Mouse (Mus musculus) brown adipose tissue, adult 24 weeks (tissue): Measurements from ENCODE around the gene Cnp. TPM values are rescaled to one million over a fixed set of nuclear protein-coding genes. Genes with fewer than 3 reads are reported as not detected.

Experiments used
- H3K27ac ChIP-seq: fragments of 200-500 bp; replicated peaks from 2 replicates; pipeline ENCODE4 v1.5.1; 2012; ENCODE audit warnings: low read depth, mild to moderate bottlenecking, low read length
- H3K4me1 ChIP-seq: fragments of 200-500 bp; 2 replicates; pipeline ENCODE4 v1.6.1; 2012; ENCODE audit warnings: low read length, mixed read lengths; ENCODE audit not compliant: control insufficient read depth, insufficient read depth, insufficient read length
- H3K4me3 ChIP-seq: fragments of 200-500 bp; 2 replicates; pipeline ENCODE4 v1.5.1; 2012; ENCODE audit warnings: low read depth, mild to moderate bottlenecking, low read length, moderate library complexity; ENCODE audit not compliant: insufficient read depth
- polyA plus RNA-seq: library from polyadenylated mRNA; stranded (reverse); fragments of >200 nt; gene quantifications from 2 replicates; pipeline ENCODE4 v1.2.4, GENCODE M21; 2012; ENCODE audit not compliant: missing spikeins, insufficient read depth, insufficient read length

Gene Cnp
- polyA plus RNA-seq, 1 experiment: 8.4 TPM

DNA sequence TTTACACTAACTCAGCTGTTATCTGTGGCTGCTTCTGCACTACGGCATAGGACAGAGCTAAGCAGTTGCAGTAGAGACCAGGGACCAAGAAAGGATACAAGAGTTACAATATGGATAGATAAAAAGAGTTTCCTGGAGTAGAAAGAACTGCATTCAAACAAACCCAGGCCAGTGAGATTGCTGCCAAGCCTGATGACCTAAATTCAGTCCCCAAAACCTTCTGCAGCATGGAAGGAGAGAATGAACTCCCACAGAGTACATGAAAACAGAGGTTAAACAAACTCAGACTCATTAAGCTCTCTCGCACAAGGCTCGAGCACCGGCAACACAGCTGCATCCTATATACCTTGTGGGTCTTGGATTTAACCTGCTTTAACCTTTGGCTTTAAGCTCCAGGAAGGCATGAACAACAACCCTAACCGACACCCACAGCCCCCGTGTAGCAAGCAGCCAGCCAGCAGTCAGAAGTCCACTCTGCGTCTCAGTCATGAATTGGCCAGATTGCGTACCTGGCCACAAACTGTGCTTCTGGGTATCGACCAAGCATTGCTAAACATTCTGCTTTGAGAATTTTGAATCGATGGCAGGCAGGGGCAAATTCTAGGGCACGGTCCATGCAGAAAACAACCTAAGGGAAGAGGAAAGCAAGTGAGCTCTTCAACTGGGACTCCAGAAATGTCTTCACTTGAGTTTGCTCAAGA lies 17.8 kb downstream of the Cnp start:
- no peaks in the 10 kb centered on the region for H3K4me1 ChIP-seq
- no peak overlapping the region for H3K4me3 ChIP-seq
- no peak overlapping the region for H3K27ac ChIP-seq

DNA sequence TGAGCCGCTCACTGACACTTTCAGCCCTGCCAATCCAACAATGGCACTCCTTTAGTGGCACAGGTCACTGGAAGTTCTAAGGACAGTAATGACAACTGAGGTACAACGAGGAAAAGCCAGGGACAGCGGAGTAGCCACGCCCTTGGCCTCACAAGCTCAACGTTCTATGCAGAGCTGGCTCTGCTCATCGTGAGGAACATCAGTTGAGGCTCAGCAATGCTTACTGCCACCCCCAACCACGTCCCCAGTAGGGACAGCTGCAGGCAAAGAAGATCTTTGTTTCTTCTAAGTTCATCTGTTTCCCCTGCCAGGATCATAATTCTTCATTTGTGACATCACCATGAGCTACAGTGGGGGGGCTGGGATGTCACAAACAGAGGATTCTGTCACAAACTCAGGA lies 19.9 kb downstream of the Cnp start:
- H3K4me3 ChIP-seq: no peak overlapping the region
- no peak overlapping the region for H3K27ac ChIP-seq
- no peaks in the 10 kb centered on the region for H3K4me1 ChIP-seq

DNA sequence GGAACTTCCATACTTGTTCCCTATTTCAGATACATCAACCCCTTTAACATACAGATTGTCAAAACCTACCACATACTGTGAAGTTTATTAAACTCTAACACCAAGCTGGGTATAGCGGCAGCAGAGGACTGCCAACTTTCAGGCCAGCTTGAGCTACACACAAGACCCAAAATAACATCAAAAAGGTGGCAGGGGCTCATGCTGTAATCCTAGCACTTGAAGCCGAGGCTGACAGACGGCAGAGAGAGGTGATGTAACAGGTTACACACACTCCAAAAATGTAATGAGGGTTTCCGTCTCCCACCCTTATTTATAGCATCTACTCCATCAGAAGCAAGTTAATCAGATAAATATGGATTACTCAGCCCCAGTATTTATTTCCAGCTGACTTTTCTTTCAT lies 20.8 kb downstream of the Cnp start:
- Histone ChIP-seq H3K4me3 (no peak overlapping the region), H3K27ac (no peak overlapping the region), H3K4me1 (no peaks in the 10 kb centered on the region)

DNA sequence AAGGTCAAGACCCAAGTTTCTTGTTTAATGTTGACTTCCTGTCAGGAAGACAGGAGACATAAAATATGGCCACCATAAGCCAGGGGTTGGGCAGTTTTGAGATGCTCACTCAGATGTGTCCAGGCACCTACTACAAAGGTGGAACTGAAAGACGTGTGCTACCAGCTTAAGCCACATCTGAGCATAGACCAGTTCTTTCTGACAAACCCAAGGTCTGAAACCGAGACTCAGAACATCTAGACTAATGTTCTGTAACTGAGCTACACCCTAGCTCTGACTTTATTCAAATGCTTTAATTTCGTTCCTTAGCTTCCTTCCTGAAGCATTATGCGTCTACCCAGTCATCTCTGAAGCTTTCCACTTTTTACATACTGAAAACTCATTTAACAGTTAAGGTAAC lies 23.4 kb downstream of the Cnp start:
- no peak overlapping the region for H3K27ac ChIP-seq
- peaks cover 2% of the 10 kb centered on the region; the same call in 1 of the 2 replicates for H3K4me1 ChIP-seq
- no peak overlapping the region for H3K4me3 ChIP-seq

DNA sequence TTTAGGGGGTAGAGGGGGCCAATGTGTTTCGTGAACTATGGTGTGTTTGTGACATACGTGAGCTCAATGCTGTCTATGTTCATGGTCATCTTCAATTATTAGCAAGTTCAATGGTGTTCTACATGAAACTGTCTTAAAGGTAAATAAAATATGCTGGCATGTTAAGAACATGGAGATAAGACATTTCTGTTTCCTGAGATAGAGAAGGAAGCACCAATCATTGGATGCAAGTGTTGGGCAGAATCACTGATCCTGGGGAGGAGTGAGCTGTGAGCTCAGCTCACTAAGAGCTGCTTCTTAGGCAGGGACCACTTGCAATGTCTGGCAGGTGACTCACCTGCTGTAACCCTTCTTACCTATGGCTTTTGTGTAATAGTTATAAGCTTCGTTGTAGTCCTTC lies 26.7 kb downstream of the Cnp start:
- peaks cover 7% of the 10 kb centered on the region for H3K4me1 ChIP-seq
- no peak overlapping the region for H3K27ac ChIP-seq
- H3K4me3 ChIP-seq: no peak overlapping the region

DNA sequence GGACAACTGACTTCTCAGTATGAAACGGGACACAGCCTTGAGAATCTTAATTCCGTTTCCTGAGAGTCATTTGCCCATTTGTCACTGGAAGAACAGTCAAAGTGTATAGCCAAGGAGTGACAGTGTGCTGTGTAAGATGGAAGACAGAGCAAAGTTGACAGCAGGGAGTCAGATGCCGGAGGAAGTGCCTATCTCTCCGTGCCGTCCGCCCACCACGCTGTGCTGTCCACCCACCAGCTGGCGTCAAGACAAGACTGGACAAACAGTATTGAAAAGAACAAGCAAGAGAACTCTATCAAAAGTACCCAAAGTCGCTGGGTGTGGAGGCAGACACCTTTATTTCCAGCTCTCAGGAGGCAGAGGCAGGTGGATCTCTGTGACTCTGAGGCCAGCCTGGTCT lies 28.5 kb downstream of the Cnp start:
- H3K27ac ChIP-seq: no peak overlapping the region
- H3K4me3 ChIP-seq: no peak overlapping the region
- peaks cover 7% of the 10 kb centered on the region for H3K4me1 ChIP-seq

DNA sequence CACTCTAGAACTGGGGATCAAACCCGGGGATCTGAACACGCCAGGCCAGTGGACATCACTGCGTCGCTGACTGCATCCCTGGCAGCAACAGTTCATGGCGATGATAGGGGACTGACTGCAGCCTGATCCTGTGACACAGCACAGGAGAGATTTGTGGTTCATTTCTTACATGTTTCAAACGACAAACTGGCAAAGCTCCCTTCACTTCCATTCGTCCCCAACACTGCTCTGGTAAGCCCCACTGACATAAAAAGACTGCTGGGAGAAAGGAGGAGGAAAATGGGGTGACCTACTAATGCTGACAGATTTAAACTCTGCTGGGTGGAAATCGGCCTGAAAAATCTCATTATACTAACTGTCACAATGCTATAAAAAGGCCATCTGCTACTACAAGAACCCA lies 29.1 kb downstream of the Cnp start:
- Histone ChIP-seq H3K27ac (no peak overlapping the region), H3K4me3 (no peak overlapping the region), H3K4me1 (peaks cover 9% of the 10 kb centered on the region)

DNA sequence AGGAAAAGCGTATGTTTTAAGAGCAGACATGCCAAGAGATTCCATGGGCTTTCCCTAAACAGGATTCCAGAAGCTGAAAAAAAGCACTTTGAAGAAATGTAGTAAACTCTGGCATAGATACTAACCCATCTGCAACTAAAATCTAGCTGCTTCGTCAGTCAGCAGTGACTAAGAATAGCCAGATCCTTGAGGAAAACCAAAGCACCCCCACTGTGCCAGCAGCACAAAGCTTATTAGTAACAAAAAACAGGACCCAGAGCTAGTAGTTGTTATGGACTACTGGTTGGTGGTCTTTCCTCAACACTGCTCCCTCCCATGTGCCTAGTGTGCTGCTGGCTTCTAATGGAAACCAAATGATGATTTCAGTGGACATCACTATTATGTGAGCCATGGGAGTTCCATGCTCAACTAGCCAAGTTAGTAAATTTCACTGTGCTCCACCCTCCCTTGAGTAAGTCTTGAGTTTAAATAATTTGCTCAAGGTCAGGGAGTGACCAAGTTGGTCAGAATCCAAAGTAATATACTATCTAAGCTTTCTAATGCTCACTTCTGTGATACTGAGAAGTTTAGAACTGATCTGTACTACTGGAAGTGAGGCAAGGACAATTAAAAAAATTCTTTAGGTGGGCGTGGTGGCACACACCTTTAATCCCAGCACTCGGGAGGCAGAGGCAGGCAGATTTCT lies 29.8 kb downstream of the Cnp start:
- no peak overlapping the region for H3K4me3 ChIP-seq
- peaks cover 14% of the 10 kb centered on the region for H3K4me1 ChIP-seq
- no peak overlapping the region for H3K27ac ChIP-seq

DNA sequence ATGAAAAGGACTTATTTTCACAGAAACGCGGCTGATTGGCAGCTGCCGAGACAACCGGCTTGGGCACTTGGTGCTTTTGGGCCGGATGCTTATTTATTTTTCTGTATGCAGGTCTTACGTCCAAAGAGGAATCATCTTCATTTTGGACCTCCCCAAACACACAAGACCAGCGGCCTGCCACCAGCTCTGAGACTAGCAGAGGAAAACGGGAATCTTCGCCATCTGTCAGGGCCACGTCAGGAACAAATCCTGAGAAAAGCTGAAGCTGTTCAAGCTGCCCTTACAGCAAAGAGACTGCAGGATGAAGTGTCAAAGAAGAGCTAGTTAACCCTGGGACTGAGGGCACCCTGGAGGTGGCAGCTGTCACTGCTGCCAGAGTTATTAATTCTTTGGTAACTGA lies 30.7 kb downstream of the Cnp start:
- 0 out of 2 replicates have a peak overlapping the region, but pooled peaks have one; percentile 18 for H3K27ac ChIP-seq
- peaks cover 18% of the 10 kb centered on the region for H3K4me1 ChIP-seq
- H3K4me3 ChIP-seq: no peak overlapping the region

DNA sequence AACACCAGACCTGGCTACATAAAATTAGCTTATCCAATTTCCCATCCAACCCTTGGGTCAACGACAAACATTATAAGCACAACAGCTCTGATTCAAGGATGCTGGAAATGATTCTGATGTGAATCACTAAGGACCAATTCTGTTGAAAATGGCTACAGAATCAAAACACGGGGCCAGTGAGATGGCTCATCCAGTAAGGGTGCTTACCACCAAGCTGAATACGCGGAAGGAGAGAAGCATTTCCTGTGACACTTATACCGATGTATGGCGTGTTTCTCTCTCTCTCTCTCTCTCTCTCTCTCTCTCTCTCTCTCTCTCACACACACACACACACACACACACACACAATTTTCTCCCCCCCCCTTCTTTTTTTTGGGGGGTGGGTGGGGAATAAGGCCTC lies 32.4 kb downstream of the Cnp start:
- Histone ChIP-seq H3K4me3 (no peak overlapping the region), H3K4me1 (peaks cover 25% of the 10 kb centered on the region), H3K27ac (no peak overlapping the region)

DNA sequence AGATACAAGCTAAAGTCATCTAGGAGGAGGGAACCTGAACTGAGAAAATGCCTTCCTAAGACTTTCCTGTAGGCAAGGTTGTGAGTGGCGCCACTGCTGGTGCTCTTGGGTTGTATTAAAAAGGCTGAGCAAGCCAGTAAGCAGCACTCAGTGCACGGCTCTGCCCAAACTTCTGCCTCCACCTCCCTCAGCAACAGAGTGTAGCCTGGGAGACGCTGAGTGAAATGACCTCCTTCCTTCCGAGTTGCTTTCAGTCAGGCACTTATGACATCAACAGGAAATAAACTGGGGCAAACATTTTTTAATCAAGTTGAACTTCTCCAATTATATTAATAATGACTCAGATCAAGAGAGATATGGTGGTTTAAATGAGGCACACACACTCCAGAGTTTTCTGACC lies 34.1 kb downstream of the Cnp start:
- Histone ChIP-seq H3K4me1 (peaks cover 31% of the 10 kb centered on the region), H3K4me3 (no peak overlapping the region), H3K27ac (peak overlapping the region; percentile 35; the same call in 1 of the 2 replicates)

DNA sequence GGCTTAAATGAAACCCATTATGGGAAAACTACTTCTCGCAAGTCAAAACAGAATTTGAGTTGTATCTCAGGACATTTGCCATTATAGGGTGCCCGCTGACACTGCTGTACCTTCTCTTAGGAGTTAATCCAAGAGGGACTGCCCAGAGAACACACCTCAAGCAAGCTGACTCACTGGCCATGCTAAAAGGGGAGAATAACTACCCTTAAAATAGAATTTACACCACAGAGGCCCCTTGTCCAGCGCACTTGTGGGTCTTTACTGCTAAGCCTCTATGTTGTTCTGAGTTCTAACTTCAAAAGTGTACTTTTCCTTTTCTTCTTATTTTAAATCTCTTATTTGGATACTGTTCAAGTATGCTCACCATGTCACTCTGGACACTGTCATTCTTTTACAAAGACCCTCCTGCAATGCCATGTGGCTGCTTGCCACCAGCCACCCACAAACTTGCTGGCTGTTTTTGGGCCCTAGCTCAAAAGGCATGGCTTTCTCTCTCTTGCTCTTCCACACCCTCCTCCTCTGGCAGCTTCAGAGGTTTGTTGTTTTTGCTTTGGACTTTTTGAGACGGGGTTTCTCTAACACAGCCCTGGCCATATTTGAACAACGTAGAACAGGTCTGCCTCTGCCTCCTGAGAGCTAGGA lies 34.8 kb downstream of the Cnp start:
- peaks cover 31% of the 10 kb centered on the region for H3K4me1 ChIP-seq
- peak overlapping the region; percentile 71 for H3K27ac ChIP-seq
- no peak overlapping the region for H3K4me3 ChIP-seq

DNA sequence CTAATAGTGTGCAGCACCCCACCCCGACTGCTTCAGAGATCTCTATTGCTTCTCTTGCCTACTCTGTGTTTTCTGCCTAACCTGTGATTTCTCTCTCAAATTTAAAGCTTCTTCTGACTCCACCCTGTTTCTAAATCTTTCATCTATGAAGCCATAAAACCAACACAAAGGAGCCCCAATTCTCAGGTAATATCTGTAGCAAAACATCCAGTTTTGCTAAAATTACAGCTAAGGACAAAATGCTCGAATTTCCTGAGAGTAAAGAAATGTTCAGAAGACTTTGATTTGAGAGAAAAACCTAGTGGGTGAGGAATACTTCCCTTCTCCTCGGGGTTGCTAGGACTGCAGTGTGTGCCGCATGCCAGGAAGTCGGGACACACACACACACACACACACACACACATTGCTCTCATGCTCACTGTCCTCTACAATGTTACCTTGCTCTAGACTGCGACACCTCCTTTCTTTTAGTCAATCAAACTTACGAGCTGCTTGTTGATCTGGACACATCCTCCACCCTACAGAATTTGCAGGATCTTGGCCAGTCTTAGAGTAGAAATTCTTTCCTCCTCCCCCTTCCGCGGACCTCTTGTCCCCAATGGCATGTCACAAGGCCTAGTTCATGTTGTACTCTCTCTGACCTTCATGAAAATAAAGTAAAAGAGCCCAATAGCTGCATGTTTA lies 35.4 kb downstream of the Cnp start:
- Histone ChIP-seq H3K4me3 (peak overlapping the region; percentile 45), H3K4me1 (peaks cover 28% of the 10 kb centered on the region), H3K27ac (peak overlapping the region; percentile 82)

DNA sequence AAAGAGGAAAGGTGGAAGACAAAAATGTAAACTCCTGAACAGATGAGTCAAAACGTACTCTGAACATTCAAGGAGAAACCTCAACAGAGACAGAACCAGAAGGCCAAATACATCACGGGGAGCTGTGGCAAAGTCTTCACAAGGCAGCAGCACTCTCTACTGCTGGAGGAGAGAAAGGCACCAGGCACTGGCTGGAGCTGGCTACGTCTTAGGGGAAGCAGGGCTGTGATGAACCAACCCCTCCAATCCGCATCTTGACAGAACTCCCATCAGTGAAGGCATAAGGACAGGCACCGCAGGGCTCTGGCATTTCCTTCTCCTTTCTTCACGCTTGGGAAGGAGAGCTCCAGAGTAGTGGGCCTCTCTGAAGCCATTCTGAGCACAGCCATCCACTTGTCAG lies 36.9 kb downstream of the Cnp start:
- Histone ChIP-seq H3K27ac (no peak overlapping the region; the same call in 1 of the 2 replicates), H3K4me1 (peaks cover 26% of the 10 kb centered on the region), H3K4me3 (no peak overlapping the region)

DNA sequence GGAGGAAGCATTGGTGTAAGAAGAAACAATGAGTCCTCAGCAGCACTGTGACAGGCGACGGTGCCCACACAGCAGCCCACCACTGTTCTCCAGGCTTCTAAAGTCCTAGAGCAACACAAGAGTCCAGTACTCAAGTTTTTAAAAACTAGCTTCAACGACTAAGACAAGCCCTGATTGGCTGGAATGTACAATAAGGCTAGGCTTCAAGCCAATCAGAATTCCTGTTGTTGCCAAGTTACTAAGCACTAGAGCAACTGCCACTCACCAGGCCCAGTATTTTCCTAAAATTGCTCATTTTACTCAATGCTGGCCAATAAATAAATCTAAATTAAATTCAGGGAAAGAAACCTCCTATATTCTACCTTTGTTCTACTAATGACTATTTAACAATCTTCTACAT lies 38.5 kb downstream of the Cnp start:
- no peak overlapping the region for H3K27ac ChIP-seq
- H3K4me1 ChIP-seq: peaks cover 29% of the 10 kb centered on the region
- H3K4me3 ChIP-seq: no peak overlapping the region
